Mouse (Mus musculus): ENCODE results near the gene Rcc1. TPM values are rescaled to one million over a fixed set of nuclear protein-coding genes. Genes with fewer than 3 reads are reported as not detected.
A peak's percentile ranks its signal among the peaks of the same experiment; 100 is the strongest.

Gene Rcc1
- polyA plus RNA-seq, 1 experiment from 2014 or later = 31.5 TPM

DNA sequence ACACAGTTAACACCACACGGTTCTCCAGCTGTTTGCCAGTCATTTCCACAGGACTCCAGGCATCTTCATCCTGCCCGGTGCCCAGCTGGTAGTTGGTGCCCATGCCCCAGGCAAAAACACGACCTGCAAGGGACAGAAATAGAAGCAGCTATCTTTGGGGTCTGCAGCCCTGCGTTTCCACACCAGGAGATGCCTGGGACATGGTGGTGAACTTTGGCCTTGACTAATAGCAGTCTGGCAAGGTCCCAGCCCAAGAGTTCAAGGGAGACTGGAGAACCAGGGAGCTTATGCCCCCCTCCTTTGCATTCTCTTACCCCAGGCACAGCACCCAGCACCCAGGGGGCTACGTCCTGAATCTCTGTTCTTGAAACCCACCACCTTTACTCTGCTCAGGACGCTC lies 20.5 kb downstream of the Rcc1 start:
- no peak overlapping the region for H3K4me3 ChIP-seq (ENCODE audit: low read length)
- 89% methylated on average over 6 of the region's 6 CpGs for WGBS
- H3K9me3 ChIP-seq (ENCODE audit: control insufficient read depth, low read length) = no peaks in the 10 kb centered on the region
- no peaks in the 10 kb centered on the region for H3K27me3 ChIP-seq (replicated peaks; ENCODE audit: control insufficient read depth, insufficient read depth, low read length)
- ATAC-seq = no peak
- peaks cover 9% of the 10 kb centered on the region; the same call in 1 of the 2 replicates for H3K36me3 ChIP-seq (ENCODE audit: control insufficient read depth, insufficient read depth, low read length)
- H3K27ac ChIP-seq (ENCODE audit: low read depth, low read length) = no peak overlapping the region
- H3K4me1 ChIP-seq (ENCODE audit: control insufficient read depth, insufficient read depth, low read depth, low read length) = peaks cover 14% of the 10 kb centered on the region
- no peak overlapping the region for H3K4me2 ChIP-seq (ENCODE audit: low read length)
- H3K9ac ChIP-seq (ENCODE audit: low read depth, low read length) = no peak overlapping the region

DNA sequence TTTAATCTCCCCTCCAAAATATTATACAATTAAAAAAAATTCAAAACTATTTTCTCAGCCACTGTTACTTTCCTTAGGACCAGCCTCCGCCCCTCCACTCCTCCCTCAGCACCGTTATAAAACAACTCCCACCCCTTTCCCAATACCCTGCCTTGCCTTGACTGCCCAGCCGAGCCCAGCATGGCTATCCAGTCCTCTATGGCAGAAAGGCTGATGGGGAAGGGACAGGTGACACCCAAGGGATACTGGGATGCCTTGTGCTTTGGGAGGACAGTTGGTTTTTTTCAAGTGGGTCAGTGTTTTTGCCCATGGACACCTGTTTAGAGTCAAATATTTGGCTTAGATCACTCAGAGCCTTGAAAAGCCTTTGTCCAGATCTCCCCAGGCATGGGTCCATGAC lies 21.4 kb downstream of the Rcc1 start:
- 72% methylated on average over 3 of the region's 3 CpGs for WGBS
- peaks cover 7% of the 10 kb centered on the region; the same call in 1 of the 2 replicates for H3K36me3 ChIP-seq (ENCODE audit: control insufficient read depth, insufficient read depth, low read length)
- no peak overlapping the region for H3K4me2 ChIP-seq (ENCODE audit: low read length)
- ATAC-seq = no peak
- H3K4me3 ChIP-seq (ENCODE audit: low read length) = no peak overlapping the region
- no peak overlapping the region for H3K9ac ChIP-seq (ENCODE audit: low read depth, low read length)
- H3K27me3 ChIP-seq (replicated peaks; ENCODE audit: control insufficient read depth, insufficient read depth, low read length) = no peaks in the 10 kb centered on the region
- H3K27ac ChIP-seq (ENCODE audit: low read depth, low read length) = no peak overlapping the region
- H3K9me3 ChIP-seq (ENCODE audit: control insufficient read depth, low read length) = no peaks in the 10 kb centered on the region
- peaks cover 16% of the 10 kb centered on the region for H3K4me1 ChIP-seq (ENCODE audit: control insufficient read depth, insufficient read depth, low read depth, low read length)

DNA sequence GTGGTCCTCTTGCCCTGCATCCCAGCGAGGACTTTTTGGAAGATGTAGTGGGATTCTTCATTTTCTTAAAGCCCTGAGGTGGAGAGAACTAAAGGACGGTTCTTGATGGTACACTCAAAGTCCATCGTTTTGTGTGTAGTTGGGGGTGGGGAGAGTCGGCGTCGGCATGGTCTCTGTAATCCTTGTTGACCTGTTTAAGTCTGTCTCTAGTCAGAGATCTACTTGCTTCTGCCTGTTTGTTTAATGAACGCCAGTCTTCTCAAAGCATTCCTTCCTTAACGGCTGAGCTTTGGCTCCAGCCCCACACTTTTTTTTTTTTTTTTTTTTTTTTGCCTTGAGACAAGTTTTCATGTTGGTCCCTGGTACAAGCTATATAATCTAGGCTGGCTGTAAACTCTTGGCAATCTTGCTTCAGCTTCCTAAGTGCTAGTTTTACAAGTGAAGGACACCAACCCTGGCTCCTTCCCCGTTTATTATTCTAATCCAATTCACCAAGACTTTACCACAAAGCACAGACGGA lies 23.5 kb downstream of the Rcc1 start:
- H3K4me2 ChIP-seq (ENCODE audit: low read length) = peak overlapping the region; percentile 82
- 10% methylated on average over 10 of the region's 10 CpGs for WGBS
- peak overlapping the region; percentile 88 for H3K4me3 ChIP-seq (ENCODE audit: low read length)
- no peaks in the 10 kb centered on the region for H3K9me3 ChIP-seq (ENCODE audit: control insufficient read depth, low read length)
- peaks cover 9% of the 10 kb centered on the region; the same call in 1 of the 2 replicates for H3K36me3 ChIP-seq (ENCODE audit: control insufficient read depth, insufficient read depth, low read length)
- H3K27ac ChIP-seq (ENCODE audit: low read depth, low read length) = peak overlapping the region; percentile 86
- H3K27me3 ChIP-seq (replicated peaks; ENCODE audit: control insufficient read depth, insufficient read depth, low read length) = no peaks in the 10 kb centered on the region
- no peak for ATAC-seq
- peak overlapping the region; percentile 96 for H3K9ac ChIP-seq (ENCODE audit: low read depth, low read length)
- peaks cover 16% of the 10 kb centered on the region for H3K4me1 ChIP-seq (ENCODE audit: control insufficient read depth, insufficient read depth, low read depth, low read length)

DNA sequence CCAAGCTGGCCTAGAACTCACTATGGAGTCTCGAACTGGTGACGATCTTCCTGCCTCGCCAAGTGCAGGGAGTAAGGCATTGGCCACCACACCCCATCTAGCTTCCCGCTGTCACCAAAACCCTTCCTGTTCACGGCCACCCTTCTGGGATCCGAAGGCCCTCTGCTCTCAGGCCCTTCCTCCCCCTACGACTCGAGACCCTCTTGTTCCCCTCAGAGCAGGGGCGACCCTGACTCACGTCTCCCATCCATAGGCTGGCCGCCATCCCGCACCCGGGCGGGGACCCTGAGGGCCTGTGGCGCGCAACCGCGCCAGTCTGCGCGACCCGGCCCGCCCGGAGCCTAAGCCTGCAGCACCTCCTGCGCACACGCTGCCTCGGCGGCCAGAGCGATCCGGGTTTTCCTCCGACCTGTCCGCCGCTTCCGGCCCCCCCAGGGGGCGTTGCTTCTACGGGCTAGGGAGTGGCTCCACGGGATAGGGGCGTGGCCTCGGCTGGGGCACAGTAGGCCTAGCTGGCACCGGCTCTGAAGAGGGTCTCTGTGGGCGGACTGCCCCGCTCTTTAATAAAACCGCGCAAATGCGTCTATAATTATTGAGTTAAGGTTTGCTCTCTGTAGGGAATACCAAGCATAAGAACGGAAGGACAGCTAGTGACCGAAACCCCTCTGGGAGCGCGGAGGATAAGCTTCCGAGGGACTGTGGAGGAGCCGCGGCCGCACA lies 24.1 kb downstream of the Rcc1 start, which contains the start of gene Trnau1ap:
Gene Trnau1ap (minus strand): TSS at position 424 of the 720 bp plus-strand sequence.
- peaks cover 16% of the 10 kb centered on the region for H3K4me1 ChIP-seq (ENCODE audit: control insufficient read depth, insufficient read depth, low read depth, low read length)
- peak; percentile 97 for ATAC-seq
- H3K9ac ChIP-seq (ENCODE audit: low read depth, low read length) = peak within 1 kb of the TSS; percentile 96
- H3K27ac ChIP-seq (ENCODE audit: low read depth, low read length) = peak within 1 kb of the TSS; percentile 86
- H3K4me2 ChIP-seq (ENCODE audit: low read length) = peak within 1 kb of the TSS; percentile 82
- H3K4me3 ChIP-seq (ENCODE audit: low read length) = peak within 1 kb of the TSS; percentile 88
- under 1% methylated on average over 52 of the region's 52 CpGs for WGBS
- no peaks in the 10 kb centered on the region for H3K9me3 ChIP-seq (ENCODE audit: control insufficient read depth, low read length)
- H3K36me3 ChIP-seq (ENCODE audit: control insufficient read depth, insufficient read depth, low read length) = peaks cover 9% of the 10 kb centered on the region
- H3K27me3 ChIP-seq (replicated peaks; ENCODE audit: control insufficient read depth, insufficient read depth, low read length) = no peaks in the 10 kb centered on the region

DNA sequence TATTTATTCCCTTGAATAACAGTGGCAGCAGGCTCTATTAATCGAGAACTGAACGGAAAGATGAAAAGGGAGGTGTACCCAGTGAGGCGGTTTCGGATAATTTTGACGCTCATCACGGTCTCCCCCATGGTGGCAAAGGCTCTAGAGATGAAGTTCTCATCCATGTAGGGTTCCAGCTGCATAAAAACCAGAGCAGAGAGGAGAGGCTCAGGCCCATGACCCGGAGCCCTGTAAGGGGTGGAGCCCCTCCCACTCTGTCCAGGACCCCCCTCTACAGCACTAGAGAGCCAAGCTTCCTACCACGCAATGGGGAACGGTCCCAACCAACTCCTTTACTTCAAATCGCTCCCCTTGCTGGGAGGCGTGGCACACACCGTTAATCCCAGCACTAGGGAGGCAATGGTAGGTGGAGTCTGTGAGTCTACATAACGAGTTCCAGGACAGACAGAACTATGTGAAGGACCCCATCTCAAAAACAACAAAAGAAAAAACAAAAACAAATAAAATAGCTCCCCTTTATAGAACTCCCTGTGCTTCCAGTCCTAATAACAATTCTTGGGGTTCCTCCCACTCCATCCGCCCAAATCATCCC lies 24.9 kb downstream of the Rcc1 start:
- peaks cover 16% of the 10 kb centered on the region for H3K4me1 ChIP-seq (ENCODE audit: control insufficient read depth, insufficient read depth, low read depth, low read length)
- H3K9me3 ChIP-seq (ENCODE audit: control insufficient read depth, low read length) = no peaks in the 10 kb centered on the region
- H3K9ac ChIP-seq (ENCODE audit: low read depth, low read length) = peak overlapping the region; percentile 96
- WGBS = 48% methylated on average over 14 of the region's 14 CpGs
- H3K27ac ChIP-seq (ENCODE audit: low read depth, low read length) = peak overlapping the region; percentile 86; the same call in 1 of the 2 replicates
- peak overlapping the region; percentile 82 for H3K4me2 ChIP-seq (ENCODE audit: low read length)
- peaks cover 12% of the 10 kb centered on the region for H3K36me3 ChIP-seq (ENCODE audit: control insufficient read depth, insufficient read depth, low read length)
- no peaks in the 10 kb centered on the region for H3K27me3 ChIP-seq (replicated peaks; ENCODE audit: control insufficient read depth, insufficient read depth, low read length)
- H3K4me3 ChIP-seq (ENCODE audit: low read length) = peak overlapping the region; percentile 88
- 0 out of 2 replicates have a peak, but pooled peaks have one; percentile 16 for ATAC-seq

DNA sequence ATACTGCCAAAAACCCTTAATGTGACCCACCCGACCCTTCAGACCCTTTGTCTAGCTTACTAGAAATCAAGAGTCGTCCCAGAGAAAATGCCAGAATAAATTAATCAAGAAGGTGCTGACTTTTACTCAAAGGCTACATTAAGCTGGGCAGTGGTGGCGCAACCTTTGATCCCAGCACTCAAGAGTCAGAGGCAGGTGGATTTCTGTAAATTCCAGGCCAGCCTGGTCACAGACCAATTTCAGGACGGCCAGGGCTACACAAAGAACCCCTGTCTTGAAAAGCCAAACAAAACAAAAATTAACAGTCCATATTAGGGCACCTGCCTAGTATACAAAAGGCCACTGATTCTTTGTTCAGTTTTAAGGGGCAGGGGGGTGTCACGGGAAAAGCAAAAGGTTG lies 26.9 kb downstream of the Rcc1 start:
- Histone ChIP-seq H3K4me2 (ENCODE audit: low read length) (no peak overlapping the region), H3K9ac (ENCODE audit: low read depth, low read length) (no peak overlapping the region), H3K27me3 (replicated peaks; ENCODE audit: control insufficient read depth, insufficient read depth, low read length) (no peaks in the 10 kb centered on the region), H3K36me3 (ENCODE audit: control insufficient read depth, insufficient read depth, low read length) (peaks cover 14% of the 10 kb centered on the region), H3K4me3 (ENCODE audit: low read length) (no peak overlapping the region), H3K27ac (ENCODE audit: low read depth, low read length) (no peak overlapping the region), H3K4me1 (ENCODE audit: control insufficient read depth, insufficient read depth, low read depth, low read length) (peaks cover 16% of the 10 kb centered on the region), H3K9me3 (ENCODE audit: control insufficient read depth, low read length) (no peaks in the 10 kb centered on the region)
- WGBS = 78% methylated on average over 5 of the region's 5 CpGs
- no peak for ATAC-seq

DNA sequence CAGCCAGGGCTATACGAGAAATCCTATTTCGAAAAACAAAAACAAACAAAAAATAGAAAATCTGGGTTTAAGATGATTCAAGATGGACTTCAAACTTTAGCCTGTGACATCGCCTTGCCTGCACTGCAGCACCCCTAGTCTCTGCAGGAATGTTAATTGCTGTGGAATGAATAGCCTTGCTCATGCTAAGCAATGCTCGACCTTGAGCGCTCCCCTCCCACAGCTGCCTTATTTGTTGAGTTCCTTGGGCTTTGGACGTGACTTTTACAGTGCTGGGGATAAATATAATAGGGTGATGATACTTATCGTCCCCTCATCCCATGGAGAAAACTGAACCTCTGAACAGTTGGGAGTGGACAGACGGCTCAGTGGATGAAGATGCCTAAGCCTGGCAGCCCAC lies 37.7 kb downstream of the Rcc1 start:
- Histone ChIP-seq H3K9me3 (ENCODE audit: control insufficient read depth, low read length) (no peaks in the 10 kb centered on the region), H3K27ac (ENCODE audit: low read depth, low read length) (no peak overlapping the region), H3K36me3 (ENCODE audit: control insufficient read depth, insufficient read depth, low read length) (peaks cover 52% of the 10 kb centered on the region), H3K4me1 (ENCODE audit: control insufficient read depth, insufficient read depth, low read depth, low read length) (no peaks in the 10 kb centered on the region), H3K27me3 (replicated peaks; ENCODE audit: control insufficient read depth, insufficient read depth, low read length) (no peaks in the 10 kb centered on the region), H3K9ac (ENCODE audit: low read depth, low read length) (no peak overlapping the region), H3K4me3 (ENCODE audit: low read length) (no peak overlapping the region), H3K4me2 (ENCODE audit: low read length) (no peak overlapping the region)
- no peak for ATAC-seq
- 87% methylated on average over 8 of the region's 8 CpGs for WGBS

DNA sequence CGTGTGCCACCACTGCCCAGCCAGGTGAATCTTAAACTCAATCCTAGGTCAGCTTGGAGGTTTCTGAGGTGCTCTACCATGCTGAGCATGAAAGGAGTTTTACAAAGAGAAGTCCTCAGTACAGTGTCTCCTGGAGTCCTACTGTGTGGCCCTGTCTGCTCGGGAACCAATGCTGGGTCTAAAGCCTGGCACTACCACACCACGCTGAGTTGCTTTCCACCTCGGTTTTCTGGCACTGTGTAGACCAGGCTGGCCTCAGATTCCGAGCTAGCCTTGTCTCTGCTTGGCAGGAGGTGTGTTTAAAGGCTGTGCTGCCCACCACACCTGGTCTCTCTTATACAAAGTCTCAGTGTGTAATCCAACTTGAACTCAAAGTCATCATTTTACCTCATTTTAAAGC lies 40.8 kb downstream of the Rcc1 start:
- 83% methylated on average over 5 of the region's 5 CpGs for WGBS
- H3K27me3 ChIP-seq (replicated peaks; ENCODE audit: control insufficient read depth, insufficient read depth, low read length) = no peaks in the 10 kb centered on the region
- no peak overlapping the region for H3K9ac ChIP-seq (ENCODE audit: low read depth, low read length)
- H3K4me2 ChIP-seq (ENCODE audit: low read length) = no peak overlapping the region
- no peak for ATAC-seq
- no peaks in the 10 kb centered on the region for H3K9me3 ChIP-seq (ENCODE audit: control insufficient read depth, low read length)
- peaks cover 44% of the 10 kb centered on the region for H3K36me3 ChIP-seq (ENCODE audit: control insufficient read depth, insufficient read depth, low read length)
- no peak overlapping the region for H3K27ac ChIP-seq (ENCODE audit: low read depth, low read length)
- no peak overlapping the region for H3K4me3 ChIP-seq (ENCODE audit: low read length)
- peaks cover 10% of the 10 kb centered on the region for H3K4me1 ChIP-seq (ENCODE audit: control insufficient read depth, insufficient read depth, low read depth, low read length)

DNA sequence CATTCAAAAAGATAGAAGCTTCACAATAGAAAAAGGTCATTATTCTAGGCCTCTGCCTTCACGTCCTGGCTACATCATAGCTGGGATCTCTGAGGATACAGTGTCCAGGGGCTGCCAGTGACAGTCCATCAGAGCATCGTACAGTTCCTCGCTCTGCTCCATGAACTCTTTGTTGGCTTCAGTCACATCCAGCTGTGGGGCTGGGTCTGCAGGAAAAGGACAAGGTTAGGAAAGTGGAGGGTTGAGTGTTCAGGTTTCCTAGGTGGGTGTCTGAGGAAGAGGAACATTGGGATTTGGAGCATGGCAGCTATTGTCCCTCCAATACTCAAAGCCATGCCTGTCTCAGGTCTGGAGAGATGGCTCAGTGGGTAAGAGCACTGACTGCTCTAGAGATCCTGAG lies 41.6 kb downstream of the Rcc1 start:
- ATAC-seq = no peak
- Histone ChIP-seq H3K36me3 (ENCODE audit: control insufficient read depth, insufficient read depth, low read length) (peaks cover 41% of the 10 kb centered on the region), H3K4me2 (ENCODE audit: low read length) (no peak overlapping the region), H3K9ac (ENCODE audit: low read depth, low read length) (no peak overlapping the region), H3K4me3 (ENCODE audit: low read length) (no peak overlapping the region), H3K27me3 (replicated peaks; ENCODE audit: control insufficient read depth, insufficient read depth, low read length) (no peaks in the 10 kb centered on the region), H3K9me3 (ENCODE audit: control insufficient read depth, low read length) (no peaks in the 10 kb centered on the region), H3K4me1 (ENCODE audit: control insufficient read depth, insufficient read depth, low read depth, low read length) (peaks cover 10% of the 10 kb centered on the region), H3K27ac (ENCODE audit: low read depth, low read length) (no peak overlapping the region)
- 57% methylated on average over 3 of the region's 3 CpGs for WGBS

All from hindbrain, embryonic 16.5 days (tissue).